Mouse (Mus musculus): ENCODE results near the gene Pms2.

DNA sequence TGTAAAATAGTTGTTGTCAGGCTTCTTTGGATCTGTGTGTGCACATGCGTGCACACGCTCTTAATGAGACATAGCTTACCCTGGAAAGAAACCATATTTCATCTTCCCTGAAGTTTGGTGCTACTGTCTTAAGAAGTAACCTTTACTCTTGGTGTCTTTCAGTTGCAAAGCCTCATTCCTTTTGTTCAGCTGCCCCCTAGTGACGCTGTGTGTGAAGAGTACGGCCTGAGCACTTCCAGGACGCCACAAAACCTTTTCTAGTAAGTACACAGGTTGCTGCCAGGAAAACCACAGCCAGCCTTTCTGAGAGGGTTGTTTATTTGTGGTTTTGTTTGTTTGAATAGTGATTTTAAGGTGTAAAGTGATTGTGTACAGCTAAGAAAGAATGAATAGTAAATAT lies 7.7 kb downstream of the Pms2 start:
- TF ChIP-seq GATA1 (IDR thresholded peaks at IDR 0.05; ENCODE audit: borderline replicate concordance, low read length), result no peak
- no peak for TF ChIP-seq FLI1 (IDR thresholded peaks at IDR 0.05; ENCODE audit: low read length)

Data from megakaryocyte, embryonic 14.5 days (primary cell).